Mouse (Mus musculus) forebrain, embryonic 16.5 days (tissue): Measurements from ENCODE around the gene CN725425. TPM values are rescaled to one million over a fixed set of nuclear protein-coding genes. Genes with fewer than 3 reads are reported as not detected.

ENCODE experiments used
- ATAC-seq: fragments of 200-750 bp; cut with Nextera tagmentation; 2 replicates; pipeline ENCODE4 v1.8.0; 2017; ENCODE audit warnings: mild to moderate bottlenecking, moderate library complexity
- H3K27ac ChIP-seq: fragments of 300-500 bp; sonication (generic); 2 replicates; pipeline ENCODE4 v1.5.1; 2014; ENCODE audit warnings: low read length, control low read depth
- H3K27me3 ChIP-seq: fragments of 300-500 bp; sonication (generic); replicated peaks from 2 replicates; pipeline ENCODE4 v1.6.1; 2014; ENCODE audit warnings: low read length; ENCODE audit not compliant: control insufficient read depth, insufficient read depth
- H3K36me3 ChIP-seq: fragments of 300-500 bp; sonication (generic); 2 replicates; pipeline ENCODE4 v1.6.1; 2014; ENCODE audit not compliant: control insufficient read depth, insufficient read depth
- H3K4me1 ChIP-seq: fragments of 300-500 bp; sonication (generic); replicated peaks from 2 replicates; pipeline ENCODE4 v1.6.1; 2014; ENCODE audit warnings: low read length; ENCODE audit not compliant: control insufficient read depth, insufficient read depth
- H3K4me2 ChIP-seq: fragments of 300-500 bp; sonication (generic); 2 replicates; pipeline ENCODE4 v1.6.1; 2014; ENCODE audit warnings: mild to moderate bottlenecking, low read length, control low read depth
- H3K4me3 ChIP-seq: fragments of 300-500 bp; sonication (generic); replicated peaks from 2 replicates; pipeline ENCODE4 v1.5.1; 2014; ENCODE audit warnings: mild to moderate bottlenecking, low read length, control low read depth
- H3K9ac ChIP-seq: fragments of 300-500 bp; sonication (generic); replicated peaks from 2 replicates; pipeline ENCODE4 v1.6.1; 2014; ENCODE audit warnings: low read depth, low read length, control low read depth
- H3K9me3 ChIP-seq: fragments of 300-500 bp; sonication (generic); 2 replicates; pipeline ENCODE4 v1.6.1; 2016; ENCODE audit warnings: low read length; ENCODE audit not compliant: control insufficient read depth
- WGBS: fragments of 180-500 bp; shearing (Covaris S2); extraction: QIAGEN DNeasy Blood & Tissue Kit; methylation state at CpG from one replicate; pipeline ENCODE4 v1.1.7; 2014; 5-methylcytosine and 5-hydroxymethylcytosine counted together
- polyA plus RNA-seq: library from polyadenylated mRNA; unstranded; fragments of >200 nt; fragmentation: Nextera tagmentation; extraction: Ambion mirVana; gene quantifications from 2 replicates; pipeline ENCODE4 v1.2.1, GENCODE M21; 2015

The CN725425 gene
- polyA plus RNA-seq, 1 experiment from 2014 or later: not detected

DNA sequence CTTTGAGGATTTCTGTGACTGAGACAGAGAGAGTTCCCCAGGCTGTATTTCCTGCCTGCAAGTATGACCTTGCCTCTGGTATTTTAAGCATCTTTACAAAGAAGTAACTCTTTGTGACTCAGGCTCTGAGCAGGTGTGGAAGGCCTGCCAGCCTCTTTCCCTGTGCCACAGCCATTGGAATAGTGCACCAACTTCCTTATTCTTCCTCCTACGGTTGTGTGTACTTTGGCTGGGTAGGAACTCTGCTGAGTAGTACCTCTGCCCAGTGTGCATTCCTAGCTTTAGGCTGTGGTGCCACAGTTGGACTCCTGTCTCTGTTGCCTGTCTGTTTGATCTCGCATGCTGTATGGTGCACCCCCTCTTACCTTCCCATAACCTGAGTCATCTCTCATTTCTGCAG, 56.0 kb downstream of the CN725425 start:
- Histone ChIP-seq H3K9me3 (no peaks in the 10 kb centered on the region), H3K27ac (no peak overlapping the region), H3K4me1 (no peaks in the 10 kb centered on the region), H3K9ac (no peak overlapping the region), H3K4me2 (no peak overlapping the region), H3K4me3 (no peak overlapping the region), H3K27me3 (no peaks in the 10 kb centered on the region), H3K36me3 (no peaks in the 10 kb centered on the region)
- 96% methylated on average over 2 of the region's 2 CpGs for WGBS
- ATAC-seq: no peak

DNA sequence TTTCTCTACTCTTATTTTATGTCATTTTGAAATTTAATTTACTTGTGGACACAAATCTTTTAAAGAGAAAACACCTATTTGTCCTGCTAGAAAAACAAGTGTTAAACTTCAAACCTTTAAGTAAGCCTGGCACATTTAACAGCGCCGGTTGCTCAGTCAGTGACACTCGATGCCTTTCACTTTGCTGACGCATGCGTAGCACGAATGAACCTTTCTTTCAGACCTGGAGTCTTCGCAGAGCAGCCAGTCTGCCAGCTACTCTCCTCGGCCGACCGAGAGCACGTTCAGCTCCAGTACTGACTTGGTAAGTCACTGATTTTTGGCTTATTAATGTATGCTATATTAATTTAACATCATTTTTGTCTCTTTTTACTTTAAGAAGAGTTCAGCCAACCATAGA, 57.8 kb downstream of the CN725425 start:
- Histone ChIP-seq H3K9ac (no peak overlapping the region), H3K27me3 (no peaks in the 10 kb centered on the region), H3K9me3 (no peaks in the 10 kb centered on the region), H3K4me1 (no peaks in the 10 kb centered on the region), H3K27ac (no peak overlapping the region), H3K4me3 (no peak overlapping the region), H3K4me2 (no peak overlapping the region), H3K36me3 (no peaks in the 10 kb centered on the region)
- 59% methylated on average over 11 of the region's 11 CpGs for WGBS
- ATAC-seq: no peak

DNA sequence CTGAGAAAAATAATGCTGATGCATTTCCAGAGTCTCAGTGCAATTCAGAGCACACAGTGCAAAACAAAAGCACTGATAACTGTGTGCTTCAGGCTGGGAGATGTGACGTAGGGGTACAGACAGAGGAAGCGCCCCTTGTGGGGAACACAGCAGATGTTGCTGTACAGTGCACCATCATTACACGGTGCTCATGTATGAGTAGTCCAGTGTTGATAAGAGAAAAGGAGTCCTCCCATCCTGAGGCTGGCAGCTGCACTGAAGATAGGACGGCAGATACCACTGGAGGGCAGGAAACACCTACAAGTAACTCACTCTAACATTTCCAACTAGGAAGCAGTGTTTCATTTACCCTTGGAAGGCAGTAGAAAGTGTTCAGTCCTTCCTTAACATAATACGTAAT, 61.3 kb downstream of the CN725425 start:
- peak; percentile 43 for ATAC-seq
- WGBS: 69% methylated on average over 5 of the region's 5 CpGs
- H3K4me2 ChIP-seq: no peak overlapping the region
- no peak overlapping the region for H3K4me3 ChIP-seq
- H3K4me1 ChIP-seq: no peaks in the 10 kb centered on the region
- no peaks in the 10 kb centered on the region for H3K9me3 ChIP-seq
- H3K27ac ChIP-seq: no peak overlapping the region
- H3K27me3 ChIP-seq: no peaks in the 10 kb centered on the region
- no peak overlapping the region for H3K9ac ChIP-seq
- H3K36me3 ChIP-seq: no peaks in the 10 kb centered on the region

DNA sequence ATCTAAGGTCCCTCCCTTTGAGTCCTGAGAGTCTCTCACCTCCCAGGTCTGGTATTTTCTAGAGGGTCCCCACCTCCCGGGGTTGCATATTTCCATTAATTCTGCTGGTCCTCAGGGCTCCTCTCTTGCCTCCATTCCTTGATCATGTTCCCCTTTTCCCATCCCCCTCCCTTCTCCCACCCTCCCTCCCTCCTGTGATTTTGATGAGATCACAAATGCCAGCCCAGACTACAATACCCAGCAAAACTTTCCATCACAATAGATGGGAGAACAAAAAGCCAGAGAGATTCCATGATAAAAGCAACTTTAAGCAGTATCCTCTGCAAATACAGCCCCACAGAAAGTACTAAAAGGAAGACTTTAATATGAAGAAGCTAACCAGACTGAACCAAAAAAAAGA, 64.6 kb downstream of the CN725425 start:
- Histone ChIP-seq H3K27me3 (no peaks in the 10 kb centered on the region), H3K9me3 (no peaks in the 10 kb centered on the region), H3K4me3 (no peak overlapping the region), H3K4me1 (no peaks in the 10 kb centered on the region), H3K9ac (no peak overlapping the region), H3K4me2 (no peak overlapping the region), H3K27ac (no peak overlapping the region), H3K36me3 (no peaks in the 10 kb centered on the region)
- 96% methylated on average over 1 of the region's 1 CpGs for WGBS
- no peak for ATAC-seq

DNA sequence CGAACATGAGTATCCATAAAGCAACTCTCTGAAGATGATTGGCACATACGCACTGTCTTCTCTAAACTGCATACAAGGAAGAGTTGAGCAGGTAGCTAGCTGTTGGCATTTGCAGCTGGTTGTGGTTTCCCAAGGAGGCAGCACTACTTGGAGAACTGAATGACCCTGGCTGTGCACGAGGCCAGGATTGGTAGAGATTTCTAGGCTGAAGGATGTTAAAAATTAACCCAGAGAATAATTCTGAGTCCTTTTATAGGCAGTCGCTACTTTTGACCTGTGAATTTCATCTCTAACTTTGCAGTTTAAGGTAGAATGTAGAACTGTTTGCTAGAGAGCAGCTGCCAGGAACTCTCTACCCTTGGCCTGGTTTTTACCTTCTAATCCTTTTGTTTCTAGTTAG, 69.2 kb downstream of the CN725425 start:
- H3K36me3 ChIP-seq: no peaks in the 10 kb centered on the region
- H3K4me1 ChIP-seq: no peaks in the 10 kb centered on the region
- no peaks in the 10 kb centered on the region for H3K9me3 ChIP-seq
- H3K4me2 ChIP-seq: no peak overlapping the region
- H3K27ac ChIP-seq: no peak overlapping the region
- no peaks in the 10 kb centered on the region for H3K27me3 ChIP-seq
- no peak overlapping the region for H3K9ac ChIP-seq
- WGBS: 91% methylated on average over 4 of the region's 4 CpGs
- H3K4me3 ChIP-seq: no peak overlapping the region
- ATAC-seq: no peak

DNA sequence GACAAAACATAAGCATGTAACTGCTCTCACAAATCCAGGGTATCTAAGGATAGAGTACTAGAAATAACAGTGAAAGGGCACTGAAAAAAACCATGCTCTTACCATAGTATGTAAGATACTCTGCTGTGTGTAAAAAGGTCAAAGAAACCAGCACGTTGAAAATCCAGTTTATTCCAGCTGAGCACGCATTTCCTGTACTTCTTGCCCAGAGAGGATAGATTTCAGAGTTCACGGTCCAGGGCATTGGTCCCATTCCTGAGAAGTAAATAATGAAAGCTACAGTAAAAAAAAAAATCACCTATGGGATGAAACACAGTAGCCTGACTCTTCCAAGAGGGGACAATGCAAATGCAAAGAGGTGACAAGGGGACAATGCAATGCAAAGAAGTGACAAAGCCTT, 76.7 kb downstream of the CN725425 start:
- no peak overlapping the region for H3K27ac ChIP-seq

DNA sequence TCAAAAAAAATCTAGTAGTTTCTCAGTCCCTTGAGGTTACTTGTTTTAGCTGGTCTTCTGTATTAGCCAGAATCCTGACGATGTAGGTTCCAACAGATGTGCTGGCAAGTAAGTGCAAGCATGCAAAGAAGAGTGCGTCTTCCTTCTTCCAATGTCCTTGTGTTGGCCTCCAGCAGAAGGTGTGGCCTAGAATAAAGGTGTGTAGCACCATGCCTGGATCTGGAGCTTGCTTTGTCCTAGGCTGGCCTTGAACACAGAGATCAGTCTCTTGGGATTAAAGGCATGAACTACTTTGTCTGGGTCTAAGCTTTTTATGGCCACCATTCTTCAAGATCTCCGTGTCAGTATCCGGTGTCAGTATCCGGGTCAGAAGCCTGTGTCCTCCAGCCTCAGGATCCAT, 80.3 kb downstream of the CN725425 start:
- Histone ChIP-seq H3K27me3 (no peaks in the 10 kb centered on the region), H3K27ac (no peak overlapping the region), H3K4me3 (no peak overlapping the region), H3K4me2 (no peak overlapping the region), H3K4me1 (no peaks in the 10 kb centered on the region), H3K36me3 (no peaks in the 10 kb centered on the region), H3K9me3 (no peaks in the 10 kb centered on the region), H3K9ac (no peak overlapping the region)
- no peak for ATAC-seq
- WGBS: 94% methylated on average over 5 of the region's 5 CpGs

More for the DNA sequence above, 76.7 kb downstream of the CN725425 start:
- Histone ChIP-seq H3K27me3 (no peaks in the 10 kb centered on the region), H3K9ac (no peak overlapping the region), H3K9me3 (no peaks in the 10 kb centered on the region), H3K4me2 (no peak overlapping the region), H3K4me1 (no peaks in the 10 kb centered on the region), H3K4me3 (no peak overlapping the region), H3K36me3 (no peaks in the 10 kb centered on the region)
- no peak for ATAC-seq
- 84% methylated on average over 3 of the region's 3 CpGs for WGBS

DNA sequence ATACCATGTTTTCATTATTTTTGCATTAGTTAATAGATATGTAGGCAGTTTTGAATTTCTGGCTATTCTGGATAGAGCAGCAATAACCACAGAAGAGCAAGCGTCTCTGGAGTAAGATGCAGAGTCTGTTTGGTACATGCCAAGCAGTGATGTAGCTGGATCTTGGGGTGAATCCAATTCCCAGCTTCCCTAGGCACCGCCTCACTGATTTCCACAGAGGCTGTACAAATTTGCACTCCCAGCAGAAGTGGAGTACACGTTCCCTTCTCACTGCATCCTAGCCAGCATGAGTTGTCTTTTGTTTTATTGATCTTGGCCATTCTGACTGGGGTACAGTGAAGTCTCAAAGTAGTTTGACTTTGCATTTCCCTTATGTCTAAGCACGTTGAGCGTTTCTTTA, 82.2 kb downstream of the CN725425 start:
- 83% methylated on average over 5 of the region's 5 CpGs for WGBS
- H3K4me1 ChIP-seq: no peaks in the 10 kb centered on the region
- H3K9me3 ChIP-seq: no peaks in the 10 kb centered on the region
- H3K9ac ChIP-seq: no peak overlapping the region
- no peak overlapping the region for H3K27ac ChIP-seq
- no peak overlapping the region for H3K4me2 ChIP-seq
- ATAC-seq: no peak
- no peak overlapping the region for H3K4me3 ChIP-seq
- no peaks in the 10 kb centered on the region for H3K27me3 ChIP-seq
- no peaks in the 10 kb centered on the region for H3K36me3 ChIP-seq

DNA sequence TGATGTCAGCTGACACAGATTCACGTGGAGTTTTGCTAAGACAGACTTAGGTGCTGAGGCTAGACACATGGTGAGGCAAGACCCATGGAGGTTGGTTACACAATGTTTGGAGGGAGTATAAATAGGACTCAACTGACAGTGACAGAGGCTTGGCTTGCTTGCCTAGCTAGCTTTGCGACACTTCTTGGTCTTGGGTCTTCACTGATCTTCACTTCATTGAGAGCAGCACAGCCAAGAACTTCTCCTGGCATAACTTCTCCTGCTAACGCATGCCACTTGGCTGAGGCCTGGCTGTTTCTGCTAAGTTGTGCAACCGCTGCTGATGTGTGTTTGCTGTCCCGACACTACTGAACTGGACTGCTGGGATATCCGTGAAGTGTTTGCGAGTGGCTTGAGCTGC, 83.5 kb downstream of the CN725425 start:
- Histone ChIP-seq H3K9ac (no peak overlapping the region), H3K4me3 (no peak overlapping the region)
- 93% methylated on average over 7 of the region's 7 CpGs for WGBS

DNA sequence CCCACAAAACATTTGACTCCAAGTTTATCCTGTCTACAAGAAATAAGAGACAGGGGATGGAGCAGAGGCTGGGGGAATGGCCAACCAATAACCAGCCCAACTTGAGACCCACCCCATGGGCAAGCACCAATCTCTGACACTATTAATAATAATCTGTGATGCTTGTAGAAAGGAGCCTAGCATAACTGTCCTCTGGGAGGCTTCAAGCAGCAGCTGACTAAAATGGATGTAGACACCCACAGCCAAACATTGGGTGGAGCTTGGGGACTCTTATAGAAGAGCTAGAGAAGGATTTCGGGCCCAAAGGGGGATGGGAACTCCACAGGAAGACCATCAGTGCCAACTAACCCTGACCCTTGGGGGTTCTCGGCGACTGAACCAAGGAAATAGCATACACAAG, 84.1 kb downstream of the CN725425 start:
- no peaks in the 10 kb centered on the region for H3K4me1 ChIP-seq
- no peak for ATAC-seq
- no peak overlapping the region for H3K27ac ChIP-seq
- H3K36me3 ChIP-seq: no peaks in the 10 kb centered on the region
- H3K9me3 ChIP-seq: no peaks in the 10 kb centered on the region
- no peak overlapping the region for H3K9ac ChIP-seq
- H3K4me3 ChIP-seq: no peak overlapping the region
- H3K4me2 ChIP-seq: no peak overlapping the region
- H3K27me3 ChIP-seq: no peaks in the 10 kb centered on the region
- WGBS: 93% methylated on average over 3 of the region's 3 CpGs

More for the DNA sequence above, 83.5 kb downstream of the CN725425 start:
- Histone ChIP-seq H3K4me2 (no peak overlapping the region), H3K4me1 (no peaks in the 10 kb centered on the region), H3K27me3 (no peaks in the 10 kb centered on the region), H3K27ac (no peak overlapping the region), H3K9me3 (no peaks in the 10 kb centered on the region), H3K36me3 (no peaks in the 10 kb centered on the region)
- ATAC-seq: no peak
